Mouse (Mus musculus): ENCODE results near the gene Id2.
A peak's percentile ranks its signal among the peaks of the same experiment; 100 is the strongest.

The Id2 gene

GRCm38 (mm10) chr12:25083260-25084178, 13.4 kb downstream of the Id2 start:
- DNase-seq (ENCODE audit: low read depth) = no peak

GRCm38 (mm10) chr12:25074344-25074743, 22.6 kb downstream of the Id2 start:
- no peak for DNase-seq (ENCODE audit: low read depth)

GRCm38 (mm10) chr12:25073374-25073773, 23.6 kb downstream of the Id2 start:
- DNase-seq (ENCODE audit: low read depth) = no peak

- DNase-seq (ENCODE audit: low read depth) = no peak
Observed at GRCm38 (mm10) chr12:25062264-25062663, 34.7 kb downstream of the Id2 start.

- DNase-seq (ENCODE audit: low read depth) = no peak
Observed at GRCm38 (mm10) chr12:25060901-25061300, 36.0 kb downstream of the Id2 start.

- DNase-seq (ENCODE audit: low read depth) = peak; percentile 75
Observed at GRCm38 (mm10) chr12:25059487-25060200, 37.3 kb downstream of the Id2 start.

GRCm38 (mm10) chr12:25054963-25055362, 42.0 kb downstream of the Id2 start:
- no peak for DNase-seq (ENCODE audit: low read depth)

GRCm38 (mm10) chr12:25054511-25054910, 42.4 kb downstream of the Id2 start:
- no peak for DNase-seq (ENCODE audit: low read depth)

GRCm38 (mm10) chr12:25049253-25049652, 47.7 kb downstream of the Id2 start:
- no peak for DNase-seq (ENCODE audit: low read depth)

GRCm38 (mm10) chr12:25044579-25044978, 52.4 kb downstream of the Id2 start:
- DNase-seq (ENCODE audit: low read depth) = no peak

GRCm38 (mm10) chr12:25044056-25044455, 52.9 kb downstream of the Id2 start:
- DNase-seq (ENCODE audit: low read depth) = no peak

All from NIH3T3 (cell line).